Mouse (Mus musculus) gastrocnemius, adult 18-20 months (tissue): ENCODE measurements around the gene Pitx2. TPM values are rescaled to one million over a fixed set of nuclear protein-coding genes. Genes with fewer than 3 reads are reported as not detected.

Experiments
- DNase-seq: peaks from one replicate; pipeline ENCODE4 v3.0.0; 2021; ENCODE audit warnings: low spot score
- total RNA-seq, 2 experiments: library from RNA; stranded (reverse); gene quantifications; 2 replicates each; pipeline ENCODE4 v1.2.3; 2021

Pitx2 gene
- total RNA-seq, 2 experiments from 2014 or later, result 5.4 to 13.3 TPM

DNA sequence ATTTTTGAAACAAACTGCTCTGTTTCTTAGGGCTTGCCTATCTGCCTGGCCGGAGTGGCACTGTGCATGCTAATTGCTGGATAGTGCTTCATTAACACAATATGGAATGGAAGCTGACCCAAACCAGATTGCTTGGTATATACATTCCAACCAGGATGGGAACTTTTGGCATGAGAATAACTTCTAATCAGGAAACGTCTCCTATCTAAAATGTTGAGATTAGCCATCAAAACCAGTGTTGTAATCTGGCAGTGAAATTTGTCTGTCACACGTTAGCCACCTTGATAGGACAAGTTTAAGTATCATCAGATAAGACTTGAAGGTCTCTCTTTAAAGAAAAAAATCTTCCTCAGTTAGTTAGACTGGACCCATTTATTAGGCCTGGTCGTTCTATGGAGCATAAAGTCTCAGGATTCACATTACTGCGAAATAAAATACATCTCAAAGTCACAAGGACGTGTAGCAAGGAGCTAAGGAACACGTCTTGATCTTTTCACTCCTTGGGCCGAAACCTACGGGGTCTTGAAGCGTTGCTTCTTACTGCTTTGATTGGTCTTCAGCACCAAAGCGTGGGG is 2.1 kb downstream of the Pitx2 start:
- DNase-seq, result no peak

DNA sequence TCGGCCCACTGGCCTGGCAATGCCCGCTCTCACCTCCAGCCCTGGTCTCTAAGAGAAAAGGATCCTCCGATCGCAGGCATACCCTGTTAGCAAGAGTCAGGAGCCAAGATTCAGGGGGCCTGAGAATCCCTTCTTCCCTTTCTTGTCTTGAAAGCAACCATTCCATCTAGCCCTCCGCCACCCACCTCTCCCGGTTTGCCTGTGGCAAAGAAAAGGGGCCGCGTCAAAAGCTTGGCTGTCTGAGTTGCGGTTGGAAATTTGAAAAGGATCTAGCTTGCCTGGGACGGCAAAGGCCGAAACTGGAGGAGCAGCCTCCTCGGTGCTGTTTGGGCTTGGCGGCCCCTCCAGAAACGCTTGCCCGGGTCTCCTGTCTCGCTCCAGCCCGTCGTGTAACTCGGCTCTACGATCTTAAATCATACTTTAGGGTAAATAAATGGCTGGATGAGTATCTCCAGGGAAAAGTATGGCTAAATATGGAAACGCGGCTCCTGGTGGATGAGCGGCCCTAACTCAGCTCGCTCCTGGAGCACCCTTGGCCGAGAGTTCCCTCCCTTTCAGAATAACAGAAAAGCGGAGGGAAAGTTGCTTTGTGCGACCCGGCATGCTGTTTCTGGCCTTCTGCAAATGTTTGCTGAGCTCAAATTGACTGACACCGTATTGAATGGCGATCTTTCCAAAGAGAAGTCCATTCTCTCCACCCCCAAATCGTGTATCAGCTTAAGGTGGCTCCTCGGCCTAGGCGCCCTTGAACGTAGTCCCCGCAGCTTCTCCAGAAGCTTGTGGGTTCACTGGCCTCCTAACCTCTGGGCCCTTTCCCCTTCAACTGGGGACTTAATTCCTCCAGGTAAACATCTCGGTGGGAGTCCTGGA is 3.4 kb downstream of the Pitx2 start:
- DNase-seq, result no peak

DNA sequence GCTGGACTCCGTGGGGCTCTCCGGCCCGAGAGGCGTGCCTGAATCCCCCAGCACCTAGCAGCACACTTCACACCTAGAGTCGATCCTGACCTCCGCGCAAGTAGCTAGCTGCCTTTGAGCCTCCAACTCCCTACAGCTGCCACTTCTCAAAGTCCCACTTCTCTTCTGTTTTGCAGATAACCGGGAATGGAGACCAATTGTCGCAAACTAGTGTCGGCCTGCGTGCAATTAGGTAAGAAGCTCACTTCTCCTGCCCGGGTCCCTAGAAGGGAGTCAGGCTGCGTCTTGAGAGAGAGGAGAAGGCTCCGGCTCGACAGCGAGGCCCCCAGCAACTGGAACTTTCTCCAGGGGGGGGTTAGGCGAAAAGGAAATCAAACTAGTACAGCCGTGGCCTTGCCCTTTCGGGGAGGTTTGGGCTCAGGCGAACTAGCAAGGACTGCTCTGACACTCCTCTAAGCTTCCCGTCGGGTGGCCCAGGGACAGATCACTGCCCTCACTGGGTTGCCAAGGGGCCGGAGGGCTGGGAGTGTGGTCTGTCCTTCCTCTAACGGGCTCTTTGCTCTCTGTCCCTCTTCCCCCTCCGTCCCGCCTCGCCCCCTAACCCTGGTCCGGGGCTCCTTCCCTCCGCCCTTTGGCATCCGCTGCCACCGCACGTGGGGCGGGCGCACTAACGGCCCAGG is 4.2 kb downstream of the Pitx2 start:
- no peak for DNase-seq

DNA sequence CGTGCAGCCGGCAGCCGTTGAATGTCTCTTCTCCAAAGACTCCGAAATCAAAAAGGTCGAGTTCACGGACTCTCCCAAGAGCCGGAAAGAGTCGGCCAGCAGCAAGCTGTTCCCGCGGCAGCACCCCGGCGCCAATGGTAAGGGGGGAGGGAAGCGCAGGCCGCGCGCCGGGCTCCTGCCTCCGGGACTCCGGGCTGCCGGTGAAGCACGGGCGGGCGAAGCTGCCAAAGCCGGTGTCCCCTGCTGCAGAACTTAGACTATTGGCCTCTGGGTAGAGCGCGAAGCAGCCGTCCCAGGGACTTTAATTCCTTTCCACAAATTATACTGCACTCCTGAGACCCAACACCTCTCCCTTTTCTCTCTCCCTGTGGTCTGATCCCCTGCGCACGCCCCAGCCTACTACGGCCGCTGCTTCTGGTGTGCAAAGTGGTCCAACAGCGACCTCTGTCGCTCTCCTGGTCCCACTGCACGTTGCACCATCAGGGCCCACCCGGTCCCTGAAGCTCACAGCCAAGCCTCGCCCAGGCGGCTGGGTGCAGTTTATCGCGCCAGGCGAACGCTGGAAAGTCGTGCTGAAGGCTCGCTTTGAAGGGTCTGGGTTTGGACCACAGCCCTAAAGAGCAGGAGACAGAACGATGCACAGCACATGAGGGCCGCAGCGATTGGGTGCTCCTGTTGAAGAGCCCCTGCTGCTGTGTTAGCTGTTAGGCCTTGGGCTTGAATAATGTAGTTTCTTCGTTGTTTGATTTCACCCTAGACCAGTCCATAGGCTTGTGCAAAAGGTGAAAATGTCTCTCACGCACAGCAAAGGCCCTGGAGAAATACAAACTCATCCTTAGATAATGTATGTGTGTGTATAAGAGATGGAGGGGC is 5.0 kb downstream of the Pitx2 start:
- peak; percentile 66 for DNase-seq

DNA sequence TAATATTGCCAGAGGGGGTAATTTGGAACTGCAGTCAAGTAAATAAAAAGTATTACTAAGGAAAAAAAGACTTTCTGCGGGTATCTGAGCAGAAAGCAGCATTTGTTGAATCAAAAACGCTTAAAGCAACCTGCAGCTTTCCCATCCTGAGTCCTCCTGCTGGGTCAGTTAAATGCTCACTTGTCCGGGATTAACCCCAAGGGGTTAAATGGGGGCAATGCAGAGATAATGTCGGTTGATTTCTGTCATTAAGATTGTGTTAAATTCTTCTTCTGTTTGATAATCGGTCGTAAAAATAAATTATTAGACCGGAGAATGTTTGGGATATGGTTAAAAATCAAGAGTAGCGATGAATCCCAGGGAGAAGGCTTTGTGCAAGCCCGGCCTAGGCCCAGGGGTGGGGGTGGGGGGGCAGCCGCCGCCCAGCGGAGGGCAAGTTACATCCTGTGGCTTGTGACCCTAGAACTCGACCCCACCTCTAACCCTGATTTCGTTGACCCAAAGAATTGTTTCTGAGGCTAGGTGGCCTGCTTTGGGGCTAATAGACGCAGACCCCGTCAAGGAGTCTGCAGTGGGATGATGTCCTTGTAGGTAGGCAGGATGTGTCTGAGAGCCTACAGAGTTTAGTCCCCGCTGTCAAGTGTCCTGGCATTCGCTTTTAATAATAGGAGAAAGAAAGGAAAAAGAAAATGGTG is 6.0 kb downstream of the Pitx2 start:
- no peak for DNase-seq

DNA sequence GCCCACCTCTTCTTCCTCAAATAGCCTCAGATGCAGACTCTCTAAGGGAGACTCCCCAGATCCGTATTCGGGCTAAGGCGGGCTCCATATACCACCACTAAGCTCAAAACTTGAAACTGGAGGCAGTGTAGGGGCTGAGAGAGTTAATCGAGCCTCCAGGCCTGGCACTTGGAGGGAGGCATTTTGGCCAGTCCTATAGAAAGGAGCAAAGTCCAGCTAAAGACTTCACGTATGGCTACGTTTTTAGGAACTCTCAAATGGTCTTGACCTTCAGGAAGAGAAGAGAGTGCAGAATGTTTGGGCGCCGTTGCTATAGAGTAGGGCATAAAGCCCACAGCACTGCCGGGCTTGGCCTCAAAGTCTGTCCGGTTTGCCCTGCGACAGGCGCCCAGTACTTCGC is 7.1 kb downstream of the Pitx2 start:
- no peak for DNase-seq

DNA sequence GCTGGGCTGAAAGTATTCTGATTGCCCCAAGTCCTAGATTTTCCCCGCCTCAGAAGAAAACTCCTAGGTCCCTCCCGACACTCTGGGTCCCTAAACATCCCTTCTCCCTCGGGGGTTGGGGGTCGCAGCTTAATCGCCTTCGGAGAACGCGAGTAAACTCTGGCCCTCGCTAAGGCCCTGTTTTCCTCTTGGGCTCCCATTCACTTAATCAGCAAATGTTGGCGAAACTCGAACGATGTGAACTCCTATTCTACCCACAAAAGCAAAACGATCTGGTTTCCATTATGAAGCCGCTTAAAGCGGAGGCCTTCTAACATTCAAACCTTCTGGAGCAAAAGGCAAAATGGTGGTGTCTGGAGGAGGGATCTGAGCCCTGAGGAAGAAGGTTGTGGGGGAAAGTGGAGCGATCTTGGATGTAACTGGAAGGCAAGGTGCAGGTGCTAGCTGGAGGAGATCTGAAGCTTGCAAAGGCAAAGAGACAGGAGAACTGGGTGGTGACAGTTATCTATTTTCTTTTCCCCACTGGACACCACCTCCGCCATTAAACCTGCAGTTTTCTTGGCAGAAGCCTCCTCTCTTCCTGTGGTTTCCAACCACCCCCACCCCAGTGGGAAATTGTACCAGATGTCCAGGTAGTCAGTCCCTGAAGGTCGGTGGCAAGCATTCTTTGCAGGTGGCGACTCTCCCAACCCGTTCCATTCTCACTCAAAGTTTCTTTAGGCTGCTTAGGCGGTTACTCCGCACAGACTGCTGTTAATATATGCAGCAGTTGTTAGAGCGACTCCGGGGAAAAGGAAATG is 7.8 kb downstream of the Pitx2 start:
- DNase-seq, result no peak

DNA sequence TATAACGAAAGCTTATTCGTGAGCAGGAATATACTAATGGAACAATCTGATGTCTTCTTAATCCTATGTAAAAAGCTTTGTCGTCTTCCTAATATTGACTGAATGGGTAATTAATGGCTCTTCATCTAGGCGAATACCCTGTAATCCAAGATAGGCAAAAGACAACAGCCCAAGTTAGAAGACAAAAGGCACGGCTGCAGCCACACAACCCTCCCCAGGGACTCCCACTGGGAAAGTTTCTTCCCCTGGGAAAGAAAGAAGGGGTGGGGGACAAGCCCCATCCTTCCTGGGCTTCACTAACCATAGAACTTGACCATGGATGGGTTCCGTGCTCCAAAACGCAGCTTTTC is 8.3 kb downstream of the Pitx2 start:
- DNase-seq, result no peak

DNA sequence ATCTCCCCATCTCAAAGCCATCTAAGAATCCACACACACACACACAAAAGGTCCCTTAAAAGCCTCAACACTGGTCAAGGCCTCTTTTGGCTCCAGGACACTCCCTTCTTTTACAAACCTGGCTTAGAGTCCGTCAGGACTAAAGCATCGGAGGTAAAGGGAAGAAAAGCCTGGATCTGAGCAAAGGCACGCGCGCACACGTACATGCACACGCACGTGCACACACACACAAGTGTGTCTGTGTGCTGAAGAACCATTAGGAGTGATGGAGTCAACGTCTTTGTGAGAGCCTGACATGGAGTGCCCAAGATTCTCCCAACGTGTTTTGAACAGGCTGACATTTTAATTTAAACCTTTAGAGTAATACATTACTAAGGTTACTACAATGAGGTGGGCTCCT is 8.7 kb downstream of the Pitx2 start:
- no peak for DNase-seq

DNA sequence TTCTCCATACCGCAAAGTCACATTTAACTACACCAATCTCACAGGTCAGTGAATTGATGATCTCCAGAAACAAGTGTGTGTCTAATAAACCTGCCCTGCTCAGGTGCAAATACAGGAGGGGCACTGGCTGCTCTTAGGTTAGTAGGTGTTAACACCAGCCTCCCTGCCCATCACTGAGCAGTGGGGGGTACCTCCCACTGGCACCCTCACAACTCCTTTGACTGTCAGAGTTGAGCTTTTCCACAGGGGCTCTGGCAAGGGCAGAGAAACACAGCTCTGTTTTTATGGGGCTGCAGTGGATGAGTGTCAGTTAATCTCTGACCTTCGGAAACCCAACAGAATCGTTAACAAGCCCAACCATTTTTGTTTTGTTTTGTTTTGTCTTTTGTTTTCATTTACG is 9.6 kb downstream of the Pitx2 start:
- DNase-seq, result no peak

DNA sequence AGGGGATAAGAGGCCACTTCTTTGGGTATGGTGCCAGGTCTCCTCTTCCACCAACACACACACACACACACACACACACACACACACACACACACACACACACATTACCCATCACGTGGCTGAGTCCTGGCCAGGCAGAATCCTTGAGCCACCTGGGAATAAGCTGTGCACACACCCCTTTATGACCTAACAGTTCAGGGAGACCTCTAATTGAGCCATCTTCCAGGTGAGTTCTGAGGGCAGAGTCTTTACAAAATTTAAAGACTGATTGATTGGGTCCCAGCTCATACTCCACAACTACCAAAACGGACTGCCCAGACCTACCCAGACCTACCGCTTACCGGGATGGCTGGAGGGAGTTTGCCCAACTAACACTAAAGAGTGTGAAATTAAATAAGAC is 10.1 kb downstream of the Pitx2 start:
- DNase-seq, result no peak

DNA sequence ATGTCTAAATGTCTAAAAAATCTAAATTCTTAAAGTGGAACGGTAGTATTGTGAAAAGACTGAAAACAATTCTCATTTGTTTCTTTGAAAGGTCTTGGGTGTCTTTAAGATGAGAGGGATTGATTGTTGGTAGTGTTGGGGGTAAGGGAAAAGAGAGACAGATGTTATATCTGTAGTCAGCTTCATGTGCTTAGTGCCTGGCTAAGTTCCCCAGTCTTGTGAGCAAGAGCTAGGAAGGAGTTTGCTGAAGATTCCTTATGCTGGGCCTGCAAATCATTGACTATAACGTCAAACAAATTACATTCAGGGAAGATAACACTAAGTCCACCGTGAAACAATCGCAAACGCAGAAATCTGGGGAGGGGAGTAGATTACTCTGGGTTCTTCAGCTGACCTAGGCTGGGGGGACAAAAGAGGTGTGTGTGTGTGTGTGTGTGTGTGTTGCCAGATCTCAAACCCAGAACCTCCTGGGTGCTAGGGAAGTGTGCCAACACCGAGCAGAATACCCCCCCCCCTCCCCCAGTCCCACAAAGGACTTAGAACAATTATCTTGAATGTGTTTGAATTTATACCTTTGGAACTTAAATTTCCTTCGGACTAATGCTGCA is 12.5 kb downstream of the Pitx2 start:
- DNase-seq, result no peak

DNA sequence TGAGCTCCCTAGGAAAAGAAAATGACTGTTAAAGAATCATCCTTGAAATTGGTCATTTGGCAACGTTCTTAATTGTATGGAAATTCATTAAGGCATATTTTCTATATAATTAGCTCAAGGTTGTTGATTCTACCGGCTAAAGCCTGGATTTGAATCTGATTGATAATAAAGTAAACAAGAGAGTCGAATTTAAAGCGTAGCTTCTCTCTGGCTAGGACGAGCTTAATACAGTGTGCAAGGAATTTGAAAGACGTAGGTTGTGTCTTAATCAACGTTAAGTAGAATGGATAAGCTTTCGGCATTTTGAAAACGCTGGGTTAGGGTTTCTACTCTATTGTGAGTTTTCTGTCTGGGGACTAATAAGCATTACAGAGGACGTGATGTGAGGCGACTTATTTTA is 13.1 kb downstream of the Pitx2 start:
- no peak for DNase-seq

DNA sequence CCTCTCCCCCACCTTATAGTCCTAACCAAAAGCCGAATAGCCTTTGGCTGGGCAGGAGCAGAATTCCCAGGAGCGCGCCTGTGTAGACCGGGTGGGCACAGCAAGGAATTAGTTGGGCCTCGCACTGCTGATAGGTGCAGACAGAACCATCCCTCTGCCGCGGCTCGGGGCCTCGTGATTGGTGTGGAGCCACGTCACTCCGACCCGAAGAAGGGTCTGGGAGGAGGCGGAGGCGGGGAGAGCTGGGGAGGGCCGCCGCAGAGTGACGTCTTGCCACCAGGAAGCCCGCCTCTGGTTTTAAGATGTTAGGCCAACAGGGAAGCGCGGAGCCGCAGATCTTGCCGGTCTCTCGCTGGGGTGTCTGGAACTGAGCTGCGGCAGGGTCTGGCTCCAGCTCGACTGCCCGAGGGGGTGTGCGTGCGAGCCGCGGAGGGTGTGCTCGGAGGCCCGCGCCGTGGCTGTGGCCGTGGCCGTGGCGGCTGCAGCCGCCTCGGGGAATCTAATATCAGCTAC is 14.0 kb downstream of the Pitx2 start:
- DNase-seq, result peak; percentile 93

DNA sequence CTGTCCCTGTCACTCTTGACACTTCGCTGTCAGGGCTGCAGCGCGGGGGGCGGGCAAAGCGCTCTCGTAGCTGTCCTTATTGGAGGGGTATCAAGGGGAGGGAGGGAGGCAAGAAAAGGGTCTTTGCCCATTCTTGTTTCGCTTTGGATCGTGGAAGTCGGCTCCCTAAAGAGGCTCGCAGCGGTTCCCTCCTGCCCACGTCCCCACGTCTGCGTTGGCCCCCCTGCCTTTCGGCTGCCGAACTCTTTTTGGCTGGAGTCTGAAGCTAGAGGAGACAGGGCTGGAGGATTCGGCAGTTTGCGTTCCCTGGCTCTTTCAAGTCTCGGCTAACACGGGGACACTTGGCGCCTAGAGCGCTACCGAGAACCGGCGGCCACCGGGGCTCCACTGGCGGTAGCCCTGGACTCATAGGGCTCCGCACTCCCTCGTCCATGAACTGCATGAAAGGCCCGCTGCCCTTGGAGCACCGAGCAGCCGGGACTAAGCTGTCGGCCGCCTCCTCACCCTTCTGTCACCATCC is 14.5 kb downstream of the Pitx2 start:
- no peak for DNase-seq

DNA sequence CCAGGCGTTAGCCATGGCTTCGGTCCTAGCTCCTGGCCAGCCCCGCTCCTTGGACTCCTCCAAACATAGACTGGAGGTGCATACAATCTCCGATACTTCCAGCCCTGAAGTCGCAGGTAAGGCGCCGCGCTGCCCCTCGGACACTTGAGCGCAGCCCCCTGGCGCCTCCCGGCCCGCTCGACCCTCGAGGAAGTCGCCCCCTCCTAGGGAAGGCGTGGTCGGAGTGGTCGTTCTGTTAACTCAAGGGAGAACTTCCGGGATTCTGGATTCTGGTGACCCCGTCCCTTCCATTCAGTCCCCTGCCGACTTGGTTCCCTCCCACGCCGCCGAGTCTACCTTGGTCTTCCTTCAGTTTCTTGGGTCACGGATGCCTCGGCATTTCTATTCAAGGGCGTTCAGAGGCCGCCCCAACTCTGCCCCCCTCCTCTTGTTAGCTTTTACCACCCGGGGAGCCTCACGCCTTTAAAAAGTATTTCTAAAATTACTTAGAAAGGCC is 15.0 kb downstream of the Pitx2 start:
- DNase-seq, result no peak

DNA sequence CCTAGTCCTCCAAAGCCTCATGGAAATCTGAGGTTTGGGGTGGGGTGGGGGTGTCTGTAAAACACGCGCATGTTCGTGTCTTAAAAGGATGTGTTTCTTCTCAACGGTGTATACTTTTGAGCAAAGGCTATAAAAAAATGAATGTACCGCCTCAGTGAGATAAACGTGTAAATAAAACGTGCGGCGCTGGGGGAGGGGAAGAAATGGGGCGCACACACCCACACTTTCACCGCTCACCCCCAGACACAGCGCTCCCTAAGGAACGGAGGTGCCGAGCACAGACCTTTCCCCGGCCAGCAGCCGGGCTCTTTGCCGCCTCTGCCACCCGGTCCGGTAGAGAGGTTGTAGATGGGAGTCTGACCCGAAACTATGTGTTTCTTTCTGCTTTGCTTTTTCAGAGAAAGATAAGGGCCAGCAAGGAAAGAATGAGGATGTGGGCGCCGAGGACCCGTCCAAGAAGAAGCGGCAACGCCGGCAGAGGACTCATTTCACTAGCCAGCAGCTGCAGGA is 15.6 kb downstream of the Pitx2 start:
- no peak for DNase-seq

DNA sequence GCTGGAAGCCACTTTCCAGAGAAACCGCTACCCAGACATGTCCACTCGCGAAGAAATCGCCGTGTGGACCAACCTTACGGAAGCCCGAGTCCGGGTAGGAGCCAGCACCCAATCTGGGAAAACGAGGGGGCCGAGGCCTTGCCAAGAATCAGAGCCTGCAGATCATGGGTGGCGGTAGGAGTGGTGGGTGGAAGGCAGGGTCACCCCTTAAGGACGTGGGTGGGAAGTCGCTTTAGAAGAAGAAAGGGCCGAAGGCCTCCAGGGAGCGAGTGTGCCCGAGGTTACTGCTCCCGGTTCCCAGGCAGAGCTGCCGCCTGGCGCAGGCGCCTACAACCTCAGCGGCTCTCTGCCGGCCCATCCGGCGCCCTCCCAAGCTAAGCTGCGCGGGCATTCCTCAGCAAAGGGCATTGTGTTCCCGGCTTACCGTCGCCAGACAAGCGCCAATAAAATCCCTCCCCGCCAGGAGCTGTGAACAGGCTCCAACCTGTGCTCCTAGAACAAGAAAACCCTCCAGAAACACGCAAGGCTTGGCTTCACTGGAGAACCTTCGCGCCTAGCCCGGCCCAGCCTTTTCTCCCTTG is 16.2 kb downstream of the Pitx2 start:
- DNase-seq, result no peak

DNA sequence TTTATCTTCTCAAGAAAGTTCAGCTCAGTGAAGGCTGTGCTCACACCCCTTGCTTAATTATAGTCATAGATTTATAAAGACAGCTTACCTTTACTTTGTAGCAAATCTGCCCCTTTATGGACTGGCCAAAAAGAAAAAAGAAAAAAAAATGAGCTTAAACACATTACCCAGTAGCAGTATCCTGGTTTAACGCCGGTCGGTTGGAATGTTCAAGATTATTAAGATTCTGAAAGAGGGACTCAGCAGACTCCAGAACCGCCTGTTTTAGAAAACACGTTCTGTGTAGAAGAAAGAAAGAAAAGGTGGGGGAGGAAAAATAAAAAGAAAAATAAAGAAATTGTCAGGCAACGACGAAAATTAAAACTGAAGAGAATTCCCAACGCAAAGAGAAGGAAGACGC is 16.8 kb downstream of the Pitx2 start:
- no peak for DNase-seq
